Mouse (Mus musculus) fat pad, adult 2 months (tissue): Measurements from ENCODE around the gene Cyp17a1.

ENCODE experiments used
- DNase-seq: peaks from one replicate; pipeline ENCODE4 v3.0.0-alpha.2; 2011; ENCODE audit warnings: low read depth, low spot score; ENCODE audit errors: extremely low read depth

The Cyp17a1 gene

DNA sequence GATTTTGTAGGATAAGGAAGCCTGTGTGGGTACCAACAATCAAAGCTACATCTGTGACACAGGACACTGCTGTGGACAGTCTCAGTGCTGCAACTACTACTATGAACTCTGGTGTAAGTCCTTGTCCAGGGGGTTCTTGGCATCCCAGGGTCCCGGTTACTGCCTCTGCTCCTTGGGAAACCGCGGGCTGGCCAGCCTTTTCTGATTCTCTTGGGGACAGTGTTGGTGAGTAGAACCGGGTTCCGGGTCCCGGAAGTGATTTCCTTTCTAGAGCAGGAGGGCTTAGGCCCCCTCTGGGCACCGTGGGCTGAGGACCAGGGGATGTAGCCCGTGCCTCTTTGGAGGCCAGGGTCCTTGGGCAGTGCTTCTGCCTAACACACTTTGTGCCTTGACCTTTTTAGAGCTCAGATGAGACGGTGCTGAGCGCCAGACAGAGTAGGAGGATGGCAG is 28.6 kb downstream of the Cyp17a1 start:
- no peak for DNase-seq

DNA sequence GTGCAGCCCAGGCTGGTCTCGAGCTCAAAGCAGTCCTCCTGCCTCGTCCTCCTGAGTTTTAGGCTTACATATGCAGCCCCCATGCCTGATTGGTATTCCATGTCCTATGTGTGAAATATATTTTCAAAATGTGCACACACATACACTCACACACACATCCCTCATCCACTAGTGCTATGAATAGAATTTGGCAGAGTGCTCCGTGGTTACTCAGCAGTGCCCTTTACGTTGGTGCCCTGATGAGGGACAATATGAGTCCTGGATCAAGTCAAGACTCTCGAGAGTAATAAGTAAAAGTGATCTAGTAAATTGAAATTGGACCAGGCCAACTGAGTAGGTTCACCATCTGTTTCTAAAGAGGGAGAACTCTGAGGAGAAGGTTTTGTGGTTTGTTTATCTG is 29.7 kb downstream of the Cyp17a1 start:
- no peak for DNase-seq

DNA sequence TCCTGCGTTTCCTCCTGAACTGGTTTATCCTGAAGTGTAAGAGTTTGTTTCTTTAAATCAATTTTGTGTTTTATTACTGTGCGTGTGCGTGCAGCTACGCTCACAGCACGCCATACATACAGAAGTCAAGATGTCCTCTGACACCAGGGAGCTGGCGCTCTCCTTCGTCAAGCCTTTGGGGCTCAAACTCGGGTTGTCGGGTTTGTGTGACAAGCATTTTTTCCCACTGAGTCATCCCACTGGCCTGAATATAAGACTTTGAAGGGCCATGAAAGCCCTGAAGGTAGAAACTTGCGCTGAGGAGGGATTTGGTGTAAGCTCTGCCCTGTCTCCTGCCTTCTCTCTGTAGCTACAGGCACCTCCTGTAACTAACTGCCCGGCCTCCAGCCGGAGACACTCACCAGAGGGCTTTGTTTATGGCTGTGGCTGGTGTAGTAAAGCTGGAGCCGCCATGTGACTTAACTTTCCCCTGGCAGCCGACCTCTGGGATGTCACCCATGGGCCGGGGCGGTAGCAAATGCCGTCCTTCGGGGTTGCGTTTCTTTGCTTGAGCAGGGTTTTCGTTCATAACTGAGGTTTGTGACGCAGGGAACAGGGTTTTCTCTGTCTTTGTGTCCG is 30.7 kb downstream of the Cyp17a1 start:
- peak; percentile 69 for DNase-seq

DNA sequence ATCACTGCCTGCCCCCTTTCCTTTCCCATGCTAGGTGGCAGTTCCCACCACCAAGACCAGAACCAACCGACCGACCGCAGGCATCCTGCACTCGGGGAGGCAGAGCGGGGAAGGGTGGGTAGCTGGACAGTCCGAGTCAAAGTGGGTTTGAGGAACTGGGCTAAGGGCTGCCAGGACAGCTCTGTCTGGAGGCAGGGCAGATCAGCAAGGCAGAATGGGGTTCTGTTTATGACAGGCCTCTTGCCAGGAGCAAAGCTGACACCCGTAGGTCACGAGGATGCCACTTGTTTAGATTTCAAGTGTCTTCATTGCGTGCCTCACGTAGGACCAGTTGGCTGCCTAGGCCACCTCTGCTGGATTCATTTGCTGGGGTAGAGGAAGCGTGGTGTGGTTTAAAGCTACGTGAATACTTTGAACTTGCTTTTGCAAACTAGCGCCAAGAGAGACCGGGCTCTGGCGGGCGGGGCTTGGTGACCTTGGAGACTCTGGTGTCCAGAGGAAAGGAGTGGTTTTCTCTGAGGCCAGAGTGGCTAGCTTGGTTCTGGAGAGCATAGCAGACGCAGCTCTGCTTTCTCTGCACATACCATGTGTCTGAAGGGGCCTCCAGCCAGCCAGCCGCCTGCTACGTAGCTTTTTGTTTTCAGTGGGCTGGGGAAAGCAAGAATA is 31.4 kb downstream of the Cyp17a1 start:
- no peak for DNase-seq

DNA sequence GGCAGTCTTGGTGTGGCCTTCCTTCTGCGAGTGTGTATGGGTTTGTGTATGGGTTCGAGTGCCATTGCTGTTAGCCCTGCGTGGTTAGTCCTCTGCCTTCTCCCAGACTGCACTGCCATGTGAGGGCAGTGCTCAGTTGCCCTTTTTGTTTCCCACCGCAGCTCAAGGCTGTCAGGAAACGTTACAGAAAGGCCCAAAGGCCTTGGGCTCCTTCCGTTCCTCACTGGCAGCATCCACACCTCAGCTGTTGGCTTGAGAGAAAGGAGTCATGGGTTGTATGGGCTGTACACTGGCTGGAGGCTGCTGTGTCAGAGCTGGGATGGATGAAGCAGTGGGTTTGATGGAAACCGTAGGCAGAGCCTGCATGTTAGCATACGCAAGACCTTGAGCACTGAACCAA is 32.2 kb downstream of the Cyp17a1 start:
- no peak for DNase-seq

DNA sequence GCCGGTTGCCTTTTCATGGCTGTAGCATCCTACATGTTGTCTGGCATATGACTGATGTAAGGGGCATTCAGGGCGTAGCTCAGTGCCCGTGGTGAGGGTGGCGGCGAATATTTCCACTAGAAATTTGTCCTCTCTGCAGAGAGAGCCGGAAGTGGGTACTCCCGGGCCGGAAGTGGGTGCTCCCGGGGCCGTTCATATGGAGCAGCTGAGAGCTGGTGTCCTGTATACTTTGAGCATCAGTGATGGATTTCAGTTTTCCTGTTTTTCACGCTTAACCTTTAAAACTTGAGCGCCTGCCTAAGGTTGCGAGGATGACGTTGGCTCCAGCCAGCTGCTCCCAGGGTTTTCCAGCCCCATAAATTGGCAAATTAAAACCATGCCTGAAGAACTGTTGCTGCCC is 33.5 kb downstream of the Cyp17a1 start:
- no peak for DNase-seq

DNA sequence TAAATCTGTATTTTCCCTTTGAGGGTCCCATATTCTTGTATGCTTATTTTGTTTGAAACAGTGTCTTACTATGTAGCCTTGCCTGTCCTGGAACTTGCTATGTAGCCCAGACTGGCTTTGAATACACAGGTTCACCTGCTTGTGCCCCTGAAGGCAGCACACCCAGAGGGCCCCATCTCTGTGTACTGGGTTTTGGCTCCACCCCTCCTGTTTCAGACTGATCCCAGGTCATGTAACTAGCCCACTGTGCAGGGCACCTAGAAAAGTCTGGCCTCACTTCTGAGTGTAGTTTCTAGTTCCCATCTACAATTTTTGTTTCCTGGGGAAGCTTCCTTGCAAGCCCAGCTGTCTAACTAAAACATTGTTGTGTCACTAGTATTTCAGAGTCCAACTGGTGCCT is 33.9 kb downstream of the Cyp17a1 start:
- no peak for DNase-seq

DNA sequence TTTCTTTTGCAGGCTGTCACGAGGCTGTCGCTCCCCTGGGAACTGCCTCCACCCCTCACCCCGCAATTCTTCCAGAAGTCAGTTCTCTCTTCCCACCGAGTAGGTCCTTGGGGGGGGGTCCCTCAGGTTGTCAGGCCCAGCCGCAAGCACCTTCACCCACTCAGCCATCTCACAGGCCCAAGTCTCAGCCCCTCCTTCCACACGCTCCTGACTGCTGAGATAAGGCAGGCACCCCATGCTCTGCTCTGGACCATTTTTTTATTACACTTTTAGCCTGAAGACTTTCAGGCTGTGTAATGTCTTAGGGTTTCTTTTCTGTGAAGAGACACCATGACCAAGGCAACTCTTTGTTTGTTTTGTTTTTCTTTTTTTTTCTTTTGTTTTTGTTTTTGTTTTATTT is 35.4 kb downstream of the Cyp17a1 start:
- no peak for DNase-seq

DNA sequence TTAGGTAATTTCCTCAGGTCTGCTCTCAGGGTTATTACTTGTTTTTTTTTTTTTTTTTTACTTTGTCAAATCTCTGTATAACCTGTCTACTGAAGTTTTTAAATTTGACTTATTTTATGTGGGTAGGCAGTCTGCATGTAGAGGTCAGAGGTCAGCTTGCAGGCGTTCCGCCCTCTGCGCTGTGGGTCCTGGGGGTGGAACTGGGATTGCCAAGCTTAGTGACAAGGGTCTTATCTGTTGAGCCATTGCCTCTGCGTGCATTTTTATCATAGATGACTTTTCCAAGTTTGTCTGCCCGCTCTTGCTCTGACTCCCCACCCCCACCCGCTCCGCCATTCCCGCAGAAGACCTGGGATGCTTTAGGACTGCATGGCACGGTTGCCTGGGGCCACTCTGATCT is 37.2 kb downstream of the Cyp17a1 start:
- DNase-seq, result no peak

DNA sequence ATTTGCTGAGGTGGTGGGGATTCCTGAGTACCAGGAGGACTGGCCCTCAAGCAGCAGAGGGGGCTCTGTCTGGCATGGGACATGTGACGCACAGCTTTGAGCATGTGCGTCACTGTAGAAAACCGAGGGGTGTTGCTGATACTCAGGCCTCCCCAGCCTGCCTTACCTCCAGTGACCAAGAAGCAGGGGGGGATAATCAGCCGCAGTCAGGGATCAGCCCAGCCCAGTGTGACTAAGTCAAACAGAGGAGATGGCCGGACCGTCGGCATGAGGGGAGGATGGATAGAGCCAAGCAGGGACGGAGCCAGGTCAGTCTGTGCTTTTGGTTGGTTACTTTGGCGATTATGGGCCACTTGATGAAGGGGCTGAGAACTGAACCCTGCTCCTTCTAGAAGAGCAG is 41.3 kb downstream of the Cyp17a1 start:
- no peak for DNase-seq

DNA sequence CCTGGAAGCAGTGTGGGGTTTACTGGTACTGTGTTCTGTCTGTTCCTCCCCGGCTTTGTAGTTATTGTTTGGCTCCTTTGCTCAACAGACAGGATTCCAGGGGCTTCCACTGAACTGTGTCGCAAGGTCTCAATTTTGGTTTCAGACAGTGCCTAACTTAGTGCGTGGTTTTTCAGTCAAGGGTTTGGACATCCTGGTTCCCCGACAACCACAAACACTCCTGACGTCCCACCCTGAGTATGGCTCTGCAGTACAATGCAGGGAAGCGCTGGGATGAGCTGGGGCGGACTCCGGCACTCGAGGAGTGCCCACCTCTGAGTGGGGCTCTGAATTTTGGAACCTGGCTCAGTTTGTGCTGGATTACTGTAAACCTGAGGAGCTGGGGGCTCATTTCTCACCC is 43.2 kb downstream of the Cyp17a1 start:
- no peak for DNase-seq

DNA sequence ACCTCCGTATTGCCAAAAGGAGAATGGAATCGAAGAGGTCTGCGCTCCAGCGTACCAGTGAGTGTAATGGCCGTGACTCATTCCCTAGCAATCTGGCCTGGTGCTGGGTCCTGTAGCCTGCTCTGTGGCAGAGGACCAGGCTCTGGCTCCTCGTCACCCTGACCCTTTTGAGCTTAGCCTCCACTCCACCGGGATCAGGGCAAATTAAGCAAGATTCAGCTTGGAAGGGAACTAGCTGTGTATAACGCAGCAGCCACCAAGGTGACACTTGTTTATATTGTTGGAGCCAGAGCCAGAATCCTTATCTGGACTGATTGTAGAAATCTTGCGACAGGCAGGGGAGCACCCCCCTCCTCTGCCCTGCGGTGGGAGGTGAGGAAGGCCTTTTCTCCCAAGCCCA is 44.6 kb downstream of the Cyp17a1 start:
- DNase-seq, result no peak

DNA sequence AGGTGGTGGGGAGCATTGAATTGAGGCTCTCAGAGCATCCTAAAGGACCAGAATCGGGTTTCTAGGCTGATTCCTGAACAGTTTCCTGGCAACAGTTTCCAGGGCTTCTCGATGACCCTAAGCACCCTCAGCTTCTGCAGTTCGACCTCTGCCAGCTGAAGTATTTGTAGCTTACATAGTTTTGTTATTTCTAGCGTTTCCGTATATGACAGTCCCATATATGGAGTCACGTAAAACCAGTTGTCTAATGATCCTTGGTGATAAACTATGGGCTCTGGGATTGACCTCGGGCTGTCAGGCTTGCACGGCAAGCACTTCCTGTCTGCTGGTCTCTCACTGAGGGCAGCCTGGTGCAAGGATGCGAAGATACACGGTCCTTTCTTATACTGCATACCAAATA is 47.5 kb downstream of the Cyp17a1 start:
- DNase-seq, result no peak

DNA sequence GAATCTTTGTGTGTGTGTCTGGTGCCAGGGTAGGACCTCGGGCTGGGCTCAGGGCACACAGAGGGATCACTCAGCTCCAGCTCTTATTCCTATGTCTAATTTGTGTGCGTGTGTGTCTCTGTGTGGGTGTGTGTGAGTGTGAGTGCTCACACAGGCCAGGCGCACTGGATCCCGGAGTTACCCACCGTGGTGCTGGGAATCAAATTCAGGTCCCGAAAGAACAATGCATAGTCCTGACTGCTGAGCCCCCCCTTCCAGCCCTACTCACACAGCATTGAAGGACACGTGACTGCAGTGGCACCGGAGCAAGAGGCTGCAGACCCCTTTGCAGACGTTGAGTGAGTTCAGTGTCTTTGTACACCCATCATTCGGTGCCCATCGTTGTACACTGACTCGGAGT is 48.0 kb downstream of the Cyp17a1 start:
- no peak for DNase-seq

DNA sequence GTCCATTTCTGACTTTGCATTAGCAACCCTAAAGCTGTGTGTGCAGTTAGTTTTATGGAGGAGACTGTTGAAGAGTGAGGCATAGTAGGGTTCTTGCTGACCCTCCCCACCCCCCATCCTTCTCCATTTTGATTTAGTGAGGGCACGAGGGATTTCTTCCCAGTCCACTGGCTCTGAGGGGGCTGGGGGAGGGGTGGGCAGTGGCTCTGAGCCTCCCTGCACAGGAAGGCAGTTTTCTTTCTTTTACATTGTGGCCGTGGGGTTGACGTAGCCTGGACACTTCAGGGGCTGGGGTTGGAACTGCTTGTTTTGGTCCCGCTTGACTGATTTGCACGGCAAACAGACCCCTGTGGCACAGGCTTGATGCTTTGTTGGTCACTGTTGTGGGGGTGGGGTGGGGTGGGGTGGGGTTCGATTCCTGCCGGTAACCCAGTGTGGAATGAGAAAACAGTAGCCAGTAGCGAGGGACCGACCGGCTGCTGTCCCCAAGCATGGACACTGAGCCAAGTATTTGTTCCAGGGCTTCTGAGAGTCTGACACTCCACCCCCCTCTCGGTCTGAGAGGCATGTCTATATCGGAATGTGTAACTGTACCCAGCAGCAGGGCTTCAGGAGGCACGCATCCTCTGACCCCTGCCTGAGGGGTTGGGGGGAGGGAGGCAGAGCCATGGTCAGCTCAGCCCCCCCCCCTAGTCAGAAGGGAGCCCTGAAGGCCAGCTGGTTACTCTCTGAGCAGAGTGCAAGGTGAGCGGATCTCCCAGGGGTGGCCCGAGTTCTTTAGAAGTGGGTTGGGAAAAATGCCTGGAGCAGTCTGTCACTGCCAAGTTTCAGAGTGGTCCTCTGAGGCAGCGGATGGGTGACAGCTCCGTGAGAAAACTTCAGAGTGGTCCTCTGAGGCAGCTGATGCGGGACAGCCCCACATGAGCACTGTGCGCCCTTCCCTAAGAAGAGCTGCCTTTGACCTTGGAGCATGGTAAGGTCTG is 48.9 kb downstream of the Cyp17a1 start:
- no peak for DNase-seq

DNA sequence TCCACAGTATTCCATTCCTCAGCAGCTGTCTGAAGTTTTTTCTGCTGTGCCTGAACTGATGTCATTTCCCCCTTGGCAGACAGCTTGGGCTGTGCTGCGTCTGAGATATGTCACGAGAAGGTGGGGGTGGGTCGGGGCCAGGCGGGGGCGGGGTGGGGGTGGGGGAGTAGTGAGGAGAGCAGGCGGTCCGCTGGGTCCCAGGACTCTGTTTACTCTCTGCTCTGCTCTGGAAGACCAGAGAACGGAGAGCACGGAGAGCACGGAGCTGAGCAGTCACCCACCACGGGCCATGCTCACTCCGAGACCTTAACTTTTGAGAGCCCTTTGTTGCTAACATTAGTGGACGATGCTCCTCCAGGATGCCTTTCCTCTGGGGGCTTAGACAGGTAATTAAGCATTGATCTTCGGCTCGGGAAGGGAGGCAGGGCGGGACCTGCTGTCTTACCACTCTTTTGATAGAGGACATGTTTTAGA is 49.7 kb downstream of the Cyp17a1 start:
- no peak for DNase-seq

DNA sequence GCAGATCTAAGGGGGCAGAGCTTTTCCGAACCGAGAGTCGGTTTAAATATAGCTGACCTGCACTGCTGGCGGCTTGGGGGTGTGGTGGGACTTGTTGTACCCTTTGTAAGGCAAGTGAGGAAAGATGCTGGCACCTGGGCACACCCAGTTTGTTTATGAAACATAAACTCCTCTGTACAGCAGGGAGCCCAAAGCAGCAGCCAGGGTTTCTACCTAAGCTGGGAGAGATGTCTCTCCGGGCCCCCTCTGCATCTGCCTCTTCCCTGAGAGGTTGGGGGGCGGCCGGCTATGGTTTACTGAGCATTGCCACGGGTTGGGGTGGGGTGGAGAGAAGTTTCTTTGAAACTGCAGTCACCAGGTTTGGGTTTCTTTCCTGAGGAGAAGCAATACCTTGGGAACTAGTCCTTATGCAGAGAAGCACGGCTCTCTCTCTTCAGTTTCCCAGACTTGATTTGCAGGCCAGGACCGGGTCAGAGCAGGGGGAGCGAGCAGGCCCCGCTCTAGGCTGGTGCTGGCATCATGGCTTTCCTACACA is 50.2 kb downstream of the Cyp17a1 start:
- DNase-seq, result no peak

DNA sequence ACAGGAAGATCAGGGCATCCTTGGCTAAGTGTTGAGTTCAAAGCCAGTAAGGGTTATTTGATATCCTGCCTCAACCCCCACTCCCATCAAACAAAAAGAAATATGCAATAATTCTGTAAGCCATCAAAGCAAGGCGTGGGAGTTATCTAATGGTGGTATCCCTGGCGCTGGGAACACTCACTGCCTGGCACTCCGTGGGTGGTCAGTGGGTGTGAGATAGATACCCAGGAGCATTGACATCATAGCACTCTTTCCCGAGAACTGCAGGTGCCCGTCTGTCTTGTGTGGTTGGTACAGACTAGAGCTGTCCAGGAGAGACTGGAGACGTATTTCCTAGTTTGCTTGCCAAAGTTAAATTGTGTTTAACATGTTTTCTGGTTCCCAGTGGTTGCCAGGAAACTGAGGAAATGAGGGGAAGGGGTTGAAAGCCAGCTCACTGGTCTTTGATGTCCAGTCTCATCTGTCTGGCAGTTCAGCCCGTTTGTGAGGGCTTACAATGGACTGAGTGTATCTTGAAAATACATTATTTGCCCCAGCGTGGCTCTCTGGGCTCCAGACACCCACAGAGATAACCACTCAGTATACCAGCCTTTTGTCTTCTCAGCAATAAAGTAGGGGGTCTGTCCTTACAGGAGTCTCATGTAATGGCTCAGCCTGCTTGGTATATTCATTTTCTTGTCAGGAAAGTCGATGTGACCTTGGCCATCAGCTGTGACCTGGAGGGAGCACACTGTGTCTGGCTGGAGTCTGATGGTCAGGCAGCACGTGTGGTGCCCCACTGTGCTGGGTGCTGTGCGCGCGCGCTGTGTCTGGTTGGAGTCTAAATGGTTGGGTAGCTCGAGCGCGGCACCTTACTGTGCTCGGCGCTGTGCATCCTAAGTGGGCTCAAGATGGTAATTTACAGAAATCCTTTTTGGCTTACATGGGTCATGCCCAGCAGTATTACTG is 51.5 kb downstream of the Cyp17a1 start:
- no peak for DNase-seq

DNA sequence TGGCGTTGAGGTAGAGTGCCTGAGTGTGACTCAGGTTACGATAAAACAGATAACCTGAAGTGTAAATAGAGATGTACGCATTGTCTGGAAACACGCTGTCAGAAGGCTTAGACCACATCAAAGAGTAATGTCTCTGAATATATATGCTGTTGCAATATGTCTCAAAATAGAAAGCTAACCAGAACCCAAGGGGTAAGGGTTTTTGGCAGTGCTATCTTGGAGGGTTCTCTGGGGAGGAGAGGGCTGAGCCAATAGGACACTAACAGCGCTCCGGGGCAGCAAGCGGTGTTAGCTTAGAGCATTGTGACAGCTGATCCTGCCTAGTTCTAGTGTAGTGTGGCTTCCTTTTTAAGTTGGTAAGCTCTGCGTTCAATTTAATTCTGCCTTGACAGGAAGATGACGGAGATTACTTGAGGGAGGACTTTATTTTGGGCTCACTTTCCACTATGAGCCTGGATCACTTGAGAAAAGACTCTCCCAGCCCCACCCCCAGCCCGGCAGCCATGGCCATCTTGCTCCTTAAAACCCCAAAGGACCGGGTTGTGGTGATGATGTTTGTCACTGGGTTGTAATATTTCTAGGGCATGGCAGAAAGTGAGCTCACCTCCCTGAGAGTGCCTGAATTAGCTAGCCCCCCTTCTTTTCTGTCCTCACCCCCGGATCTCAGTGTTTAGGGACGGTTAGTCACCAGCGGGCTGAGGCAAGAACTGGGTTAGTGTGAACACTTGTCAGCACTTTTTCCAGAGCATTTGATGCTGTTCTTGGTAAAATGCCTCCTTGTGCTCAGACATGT is 52.8 kb downstream of the Cyp17a1 start:
- DNase-seq, result no peak

DNA sequence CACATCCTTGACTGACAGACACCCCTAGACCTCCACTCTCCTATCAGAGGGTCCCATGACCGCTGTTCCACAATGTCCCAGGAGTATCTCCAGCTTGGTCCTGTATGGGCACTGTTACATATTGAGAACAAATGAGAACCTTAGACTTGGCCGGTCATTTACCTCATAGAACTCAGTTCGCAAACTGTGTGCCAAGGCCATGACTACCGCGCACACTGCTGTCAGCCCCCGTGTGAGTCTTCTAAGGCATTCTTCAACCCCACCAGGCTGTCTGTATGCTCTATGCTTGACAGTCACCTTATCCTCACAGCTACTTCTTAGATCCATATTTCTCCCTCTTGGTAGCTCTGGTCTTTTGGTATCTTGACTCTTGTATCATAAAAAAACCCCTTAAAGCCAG is 53.5 kb downstream of the Cyp17a1 start:
- no peak for DNase-seq
